Mouse (Mus musculus) layer of hippocampus, adult 9-11 months (tissue): ENCODE measurements around the gene Traf1.

Experiments used
- DNase-seq: peaks from one replicate; pipeline ENCODE4 v3.0.0; 2022

The Traf1 gene

DNA sequence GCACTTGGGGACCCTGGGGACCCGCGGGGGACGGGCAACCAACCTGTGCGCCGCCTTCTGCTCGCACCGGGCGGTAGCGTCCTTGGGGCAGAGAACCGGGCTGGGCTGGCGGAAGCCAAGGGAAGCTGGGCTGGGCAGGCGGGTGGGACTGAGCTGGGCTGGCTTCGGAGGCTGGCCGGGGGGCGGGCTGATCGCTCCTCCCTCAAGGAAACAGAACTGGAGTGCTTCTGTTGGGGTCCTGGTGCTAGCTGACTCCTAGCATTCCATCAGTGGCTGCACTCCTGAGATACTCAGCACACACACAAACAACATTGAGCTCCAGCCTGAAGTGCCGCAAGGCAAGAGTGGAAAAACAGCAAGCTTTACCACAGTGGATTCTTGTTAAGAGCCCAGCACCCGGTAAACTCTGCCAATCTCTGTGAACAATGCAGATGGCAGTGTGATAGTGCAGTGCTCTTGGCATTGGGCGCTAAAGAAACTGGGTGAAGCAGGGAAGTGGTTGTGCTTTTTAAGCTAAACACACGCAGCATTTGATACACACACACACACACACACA is at the start of gene Traf1:
Traf1 (minus strand) TSS at position 292 of the 556 bp plus-strand sequence.
- no peak for DNase-seq

DNA sequence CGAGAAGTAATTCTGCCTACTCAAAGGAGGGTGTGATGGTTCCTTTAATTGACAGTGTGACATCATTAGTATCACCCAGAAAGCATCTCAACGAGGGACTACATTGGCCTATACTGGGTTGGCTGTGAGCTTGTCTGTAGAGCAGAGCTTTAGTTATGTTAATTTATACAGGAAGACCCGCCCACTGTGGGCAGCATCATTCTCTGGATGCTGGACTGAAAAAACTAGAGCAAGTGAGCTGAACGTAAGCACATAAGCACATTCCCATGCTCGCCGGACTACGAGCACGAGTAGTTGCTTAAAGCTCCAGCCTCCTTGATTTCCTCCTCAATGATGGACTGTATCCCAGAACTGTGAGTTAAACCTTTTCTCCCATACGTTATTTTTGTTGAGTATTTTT is 37.4 kb upstream of the Traf1 start:
- DNase-seq: peak; percentile 58

DNA sequence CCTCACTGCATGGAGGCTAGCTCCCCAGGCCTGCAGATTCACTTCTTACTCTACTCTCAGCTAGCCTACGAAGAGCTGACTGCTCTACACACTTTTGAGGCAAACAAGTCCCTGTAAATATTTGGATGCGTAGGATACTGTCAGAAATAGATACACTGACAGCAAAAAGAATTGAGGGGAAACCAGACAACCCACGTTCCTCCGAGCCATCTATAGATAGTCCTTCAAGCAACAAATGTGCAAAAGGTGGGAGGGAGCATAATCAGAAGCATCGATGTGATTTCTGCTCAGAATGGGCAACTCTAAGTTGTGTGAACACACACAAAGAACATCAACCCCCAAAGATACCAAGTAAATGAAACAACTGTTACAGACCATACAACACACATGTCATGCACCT is 34.9 kb upstream of the Traf1 start:
- DNase-seq: no peak

DNA sequence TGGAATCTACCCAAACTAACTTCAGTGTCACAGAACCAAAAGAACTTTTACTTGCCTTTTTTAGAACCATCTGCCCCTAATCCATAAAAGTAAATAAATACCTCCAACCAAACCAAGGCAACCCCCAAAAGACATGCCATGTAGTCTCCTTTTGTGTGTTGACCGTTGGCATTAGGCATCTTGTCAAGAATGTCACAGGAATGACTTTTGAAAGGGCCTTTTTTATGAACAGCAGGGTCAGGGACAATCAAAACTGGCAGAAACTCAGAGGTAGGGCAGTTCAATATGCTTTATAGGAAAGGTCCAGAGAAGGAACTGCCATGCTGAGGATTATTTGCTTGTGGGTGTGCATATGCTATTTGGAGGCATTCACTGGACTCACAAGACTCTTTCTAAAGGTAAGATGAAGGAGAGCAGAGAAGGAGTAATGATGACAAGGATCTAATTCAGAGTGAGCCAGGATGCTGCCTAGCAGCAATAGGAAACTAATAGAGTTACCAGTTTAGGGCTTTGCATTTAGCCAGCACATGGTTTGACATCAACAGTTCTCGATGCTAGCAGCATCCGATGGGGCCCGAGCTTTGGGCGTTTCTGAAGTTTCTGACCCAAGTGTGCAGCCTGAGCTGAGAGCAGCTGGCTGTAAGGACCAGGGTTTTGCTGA is 32.3 kb upstream of the Traf1 start:
- DNase-seq: no peak

DNA sequence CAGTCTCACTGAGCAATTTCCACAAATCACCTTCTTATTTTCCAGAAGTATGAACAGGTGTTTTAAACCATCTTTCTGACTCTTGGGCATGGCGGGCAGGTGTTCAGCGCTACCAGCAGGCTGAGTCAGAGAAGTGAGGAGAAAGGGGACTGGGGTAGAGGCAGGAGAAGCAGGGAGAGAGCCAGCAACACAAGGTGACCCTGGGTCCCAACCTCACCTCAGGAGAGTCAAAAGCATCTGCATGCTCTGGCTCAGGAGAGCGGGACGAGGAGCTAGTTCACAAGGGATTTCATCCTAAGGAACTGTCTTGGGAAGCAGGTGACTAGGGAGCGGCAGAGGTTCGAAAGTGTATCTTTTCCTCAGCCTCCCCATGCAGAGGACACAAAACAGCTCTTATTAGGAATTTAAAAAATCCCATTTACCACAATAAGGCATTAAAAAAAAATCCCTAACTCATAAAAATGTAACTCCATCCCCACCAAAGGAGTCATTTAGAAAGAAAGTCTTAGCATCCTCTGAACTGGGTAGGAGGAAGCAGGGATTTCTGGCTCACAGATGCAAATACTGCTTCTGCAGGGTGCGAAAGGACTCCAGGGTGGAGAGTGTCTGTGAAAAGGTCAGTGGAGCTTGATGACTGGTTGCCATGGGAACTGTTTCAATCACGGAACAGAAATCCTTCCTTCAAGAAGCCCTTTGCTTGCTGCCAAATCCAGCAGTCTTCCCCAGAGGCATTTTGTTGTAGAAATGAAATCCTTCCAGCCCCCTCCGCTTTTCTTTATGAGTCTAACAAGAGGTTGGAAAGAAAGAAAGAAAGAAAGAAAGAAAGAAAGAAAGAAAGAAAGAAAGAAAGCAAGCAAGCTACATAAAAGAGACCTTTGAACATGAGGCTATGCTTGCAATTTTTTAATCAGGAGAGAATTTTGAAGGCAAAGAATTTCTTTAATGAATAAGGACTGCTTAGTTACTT is 31.4 kb upstream of the Traf1 start:
- DNase-seq: peak; percentile 63

DNA sequence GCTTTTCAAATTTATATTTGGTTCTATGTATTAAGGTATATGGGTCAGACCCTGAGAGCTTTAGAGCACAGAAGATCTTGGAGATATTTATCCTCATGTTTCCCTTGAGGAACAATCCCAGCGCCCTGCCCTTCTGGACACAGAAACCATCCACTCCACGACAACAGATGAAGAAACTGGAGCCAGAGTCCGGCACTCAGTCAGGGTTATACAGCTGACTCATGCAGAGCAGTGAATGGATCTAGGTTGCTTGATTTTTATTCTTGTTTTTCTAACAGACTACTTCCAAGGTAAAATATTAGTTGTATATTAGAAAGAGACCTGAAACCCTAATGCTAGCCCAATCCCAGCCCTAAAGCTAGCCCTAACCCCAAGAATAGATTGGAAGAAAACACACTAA is 30.4 kb upstream of the Traf1 start:
- no peak for DNase-seq

DNA sequence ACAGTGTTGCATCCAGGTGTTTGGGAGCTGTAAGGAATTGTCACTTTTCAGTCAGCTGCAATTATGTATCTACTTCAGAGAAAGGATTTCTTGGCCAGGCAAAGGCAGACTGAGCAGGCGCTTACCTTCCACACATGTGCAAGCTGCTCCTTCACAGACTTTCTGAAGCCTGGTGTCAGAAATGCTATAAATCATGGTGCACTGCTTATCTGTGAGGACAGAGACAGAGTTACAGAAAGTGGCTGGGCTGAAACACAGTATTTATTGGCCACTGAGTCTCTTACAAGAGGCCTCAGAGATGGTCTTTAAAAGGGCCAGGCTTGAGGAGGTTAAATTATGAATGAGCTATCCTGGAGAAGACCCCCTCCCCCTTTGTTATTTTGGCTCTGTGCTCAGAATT is 28.2 kb upstream of the Traf1 start:
- no peak for DNase-seq

DNA sequence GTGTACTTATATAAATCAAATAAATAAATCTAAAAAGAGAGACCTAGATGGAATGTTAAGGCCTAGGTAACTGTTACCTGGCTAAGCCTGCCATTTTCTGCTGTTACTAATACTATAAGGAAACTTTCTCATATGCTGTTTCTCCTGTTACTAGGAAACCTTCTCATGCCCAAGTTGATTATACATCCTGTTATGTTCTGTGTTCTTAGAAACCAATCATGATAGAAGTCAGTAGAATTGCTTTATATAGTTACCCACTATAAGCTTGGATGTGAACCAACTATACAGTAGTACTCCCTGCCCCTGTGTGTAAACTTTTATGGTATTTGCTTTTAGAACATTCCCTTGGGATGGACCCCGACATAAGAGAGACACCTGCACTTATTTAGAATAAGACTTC is 26.0 kb upstream of the Traf1 start:
- DNase-seq: no peak

DNA sequence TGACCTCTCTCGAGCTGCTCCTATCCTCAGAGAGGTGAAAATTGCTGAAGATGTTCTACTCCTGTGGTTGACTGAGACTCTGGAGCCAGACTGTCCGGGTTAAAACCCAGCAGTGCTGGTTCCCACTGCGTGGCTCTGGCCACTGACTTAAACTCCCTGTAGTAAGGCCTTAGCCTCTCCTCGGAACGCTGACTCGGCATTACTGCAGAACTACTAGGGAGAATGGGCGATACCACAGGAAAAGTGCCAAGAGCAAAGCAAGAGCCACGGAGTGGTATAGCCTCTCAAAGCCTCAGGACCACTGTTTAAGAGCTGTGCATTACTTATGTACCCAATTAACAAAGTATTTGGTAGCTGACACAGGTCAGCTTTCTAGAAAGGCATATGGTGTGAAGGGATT is 23.3 kb upstream of the Traf1 start:
- DNase-seq: no peak

DNA sequence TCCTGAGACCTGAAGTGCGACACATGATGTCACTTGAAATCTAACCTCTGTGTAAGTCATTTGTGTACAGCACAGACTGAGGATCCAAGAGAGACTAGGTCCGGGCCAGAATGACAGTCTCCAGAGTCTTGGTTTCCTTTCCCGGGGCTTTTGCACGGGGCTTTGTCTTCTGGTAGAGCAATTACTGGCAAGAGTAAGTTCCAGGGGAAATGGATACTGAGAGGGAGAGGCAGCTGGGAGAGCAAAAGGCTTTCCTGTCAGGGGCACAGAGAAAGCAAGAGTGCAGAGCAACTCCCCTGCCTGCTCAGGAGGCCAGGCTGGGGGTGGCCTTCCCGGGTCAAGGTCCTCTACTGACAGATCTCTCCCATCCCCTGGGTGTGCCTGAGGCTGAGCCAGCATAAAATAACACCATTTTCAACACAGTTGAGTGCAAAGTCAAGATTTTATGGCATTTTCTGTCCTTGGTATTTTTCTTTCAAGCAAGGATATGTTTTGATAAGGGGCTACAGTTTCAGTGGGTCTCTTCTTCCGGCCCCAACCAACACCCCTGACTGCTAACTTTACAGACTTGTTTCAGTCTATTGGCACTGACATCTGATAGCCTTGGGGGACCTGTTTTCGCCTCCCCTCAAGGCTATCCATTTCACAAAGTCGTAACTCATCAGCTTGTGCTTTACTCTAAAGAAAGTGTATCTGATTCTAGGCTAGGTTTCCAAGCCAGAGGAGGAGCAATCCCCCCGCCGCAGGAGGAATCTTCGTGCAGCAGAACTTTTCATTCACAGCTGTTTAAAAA is 21.5 kb upstream of the Traf1 start:
- DNase-seq: no peak

DNA sequence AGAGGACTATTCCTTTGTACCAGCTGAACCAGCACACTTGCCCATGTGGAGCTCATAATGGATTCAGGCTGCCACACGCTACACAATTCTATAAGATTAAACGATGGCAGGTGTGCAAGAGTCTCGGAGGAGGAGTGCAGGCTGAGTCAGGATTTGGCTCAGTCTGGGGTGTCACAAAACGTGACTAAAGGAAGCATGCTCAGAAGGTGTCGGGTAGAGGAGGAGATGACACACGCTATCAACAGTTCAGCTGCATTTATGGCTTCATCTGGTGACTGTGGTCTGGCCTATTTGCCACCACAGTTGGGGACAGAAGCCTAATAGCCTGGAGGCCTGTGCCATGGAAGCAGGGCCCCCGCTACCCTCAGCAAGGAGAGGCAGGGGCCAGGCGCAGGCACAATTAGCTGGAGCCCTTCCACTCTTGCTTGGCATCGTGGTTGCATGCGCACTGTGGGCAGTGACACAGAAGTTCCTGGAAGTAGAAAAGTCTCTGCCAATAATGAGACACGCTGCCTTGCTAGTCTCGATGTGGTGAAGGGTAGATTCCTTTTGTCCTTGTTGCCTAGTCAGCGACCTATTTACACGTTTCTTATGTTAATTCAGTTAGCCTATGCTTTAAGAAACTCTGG is 20.6 kb upstream of the Traf1 start:
- no peak for DNase-seq

DNA sequence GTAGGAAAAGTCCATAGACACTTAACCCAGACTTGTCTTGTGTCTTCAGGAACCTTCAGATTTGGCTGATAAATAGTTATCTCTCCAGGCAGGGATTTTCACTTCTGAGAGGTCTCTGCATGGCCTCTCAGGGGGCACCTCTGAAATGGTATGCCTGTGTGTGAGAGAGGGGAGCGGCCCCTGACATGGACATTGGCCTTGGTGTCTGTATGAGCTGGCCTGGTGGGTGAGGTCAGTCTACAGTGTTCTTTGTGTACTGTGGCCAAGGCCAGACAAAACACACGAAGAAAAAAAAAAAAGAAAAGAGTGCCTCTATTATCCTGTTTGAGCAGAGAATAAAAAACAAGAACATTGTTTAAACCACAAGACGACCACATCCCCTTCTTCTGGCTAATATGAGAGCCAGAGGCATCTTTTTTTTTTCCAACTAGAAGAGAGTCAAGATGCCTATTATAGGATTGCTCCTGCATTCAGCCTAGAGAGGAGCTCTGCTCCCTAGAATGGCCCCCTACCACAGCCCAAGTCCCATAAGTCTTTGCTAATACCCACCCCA is 18.0 kb upstream of the Traf1 start:
- no peak for DNase-seq

DNA sequence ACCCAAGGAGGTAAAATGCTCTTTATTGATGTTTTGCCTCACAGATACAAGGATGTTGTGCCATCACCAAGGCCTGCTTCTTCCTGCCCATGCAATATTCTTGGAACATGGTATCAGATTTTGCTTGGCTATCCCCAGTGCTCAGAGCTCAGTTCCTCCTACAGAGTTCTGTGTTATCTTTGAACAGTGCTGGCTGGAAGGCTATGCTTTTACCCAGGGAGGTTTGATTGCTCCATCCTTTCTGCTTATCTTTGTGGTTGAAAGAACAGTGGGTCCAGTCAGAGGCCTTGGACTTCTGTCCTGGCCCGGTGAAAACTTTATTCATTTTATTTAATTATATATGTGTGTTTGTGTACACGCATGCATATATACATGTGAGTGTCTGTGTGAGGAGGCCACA is 16.7 kb upstream of the Traf1 start:
- no peak for DNase-seq

DNA sequence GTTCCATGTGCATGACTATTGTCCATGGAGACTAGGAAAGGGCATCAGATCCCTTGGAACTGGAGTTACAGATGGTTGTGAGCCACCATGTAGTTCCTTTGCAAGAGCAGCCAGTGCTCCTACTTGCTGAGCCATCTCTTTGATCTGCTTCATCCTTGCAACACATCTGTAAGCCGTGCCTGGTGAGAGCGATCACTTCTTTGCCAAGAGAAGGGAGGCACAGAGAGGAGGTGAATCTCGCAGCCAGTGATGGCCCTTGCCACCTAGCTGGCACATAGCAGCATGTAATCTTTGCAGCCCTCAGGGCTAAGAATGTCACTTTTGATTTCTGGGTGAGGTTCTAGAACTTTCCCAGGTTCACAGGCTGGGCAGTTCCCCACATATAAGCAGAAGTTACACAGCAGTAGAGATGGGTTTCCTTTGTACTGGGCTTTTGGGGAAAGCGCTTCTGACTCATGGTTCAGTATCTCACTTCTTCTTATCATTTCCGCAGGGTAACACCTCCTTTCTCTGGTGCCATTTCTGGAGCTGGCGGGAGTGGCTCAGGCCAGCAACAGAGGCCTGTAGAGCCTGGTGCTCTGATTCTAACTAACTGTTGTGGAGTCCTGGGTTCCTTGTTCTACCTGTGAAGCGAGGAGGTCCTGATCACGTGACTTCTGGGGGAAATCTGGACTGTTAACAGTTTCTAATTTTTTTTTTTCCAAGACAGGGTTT is 15.5 kb upstream of the Traf1 start:
- peak; percentile 26 for DNase-seq

DNA sequence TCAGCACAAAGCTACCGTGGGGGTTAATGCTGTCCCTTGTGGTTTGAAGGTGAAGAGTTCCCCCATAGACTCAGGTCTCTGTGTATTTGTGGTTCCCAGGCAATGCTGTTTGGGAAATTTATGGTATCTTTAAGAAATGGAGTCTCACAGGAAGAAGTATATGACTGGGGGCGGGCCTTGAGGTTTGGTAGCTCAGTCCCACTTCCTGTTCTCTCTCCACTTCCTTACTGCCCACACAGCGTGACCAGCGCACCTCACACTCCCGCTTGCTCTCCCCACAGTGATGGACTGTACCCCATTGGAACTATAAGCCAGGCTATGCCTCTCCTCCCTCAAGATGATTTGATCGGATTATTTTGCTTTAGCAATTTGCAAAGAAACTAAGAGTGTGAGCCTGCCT is 14.9 kb upstream of the Traf1 start:
- DNase-seq: no peak

DNA sequence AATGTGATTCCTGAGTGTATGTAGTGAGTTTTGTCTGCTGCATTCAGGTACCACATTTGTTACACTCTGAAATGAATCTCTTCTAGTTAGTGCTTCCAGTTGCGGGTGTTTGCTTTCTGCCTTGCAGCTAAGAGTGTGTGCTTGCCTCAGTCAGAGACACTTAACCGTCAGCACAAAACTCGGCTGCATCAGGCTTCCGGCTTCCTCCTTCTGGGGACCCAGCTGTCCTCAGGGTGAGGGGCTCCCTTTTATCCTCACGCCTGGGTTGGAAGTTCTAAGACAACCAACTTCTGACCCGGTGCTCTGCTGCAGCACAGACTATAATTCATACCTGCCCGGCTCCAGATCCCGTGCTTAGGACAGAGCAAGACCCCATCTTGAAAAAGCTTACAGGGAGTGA is 11.5 kb upstream of the Traf1 start:
- DNase-seq: no peak

DNA sequence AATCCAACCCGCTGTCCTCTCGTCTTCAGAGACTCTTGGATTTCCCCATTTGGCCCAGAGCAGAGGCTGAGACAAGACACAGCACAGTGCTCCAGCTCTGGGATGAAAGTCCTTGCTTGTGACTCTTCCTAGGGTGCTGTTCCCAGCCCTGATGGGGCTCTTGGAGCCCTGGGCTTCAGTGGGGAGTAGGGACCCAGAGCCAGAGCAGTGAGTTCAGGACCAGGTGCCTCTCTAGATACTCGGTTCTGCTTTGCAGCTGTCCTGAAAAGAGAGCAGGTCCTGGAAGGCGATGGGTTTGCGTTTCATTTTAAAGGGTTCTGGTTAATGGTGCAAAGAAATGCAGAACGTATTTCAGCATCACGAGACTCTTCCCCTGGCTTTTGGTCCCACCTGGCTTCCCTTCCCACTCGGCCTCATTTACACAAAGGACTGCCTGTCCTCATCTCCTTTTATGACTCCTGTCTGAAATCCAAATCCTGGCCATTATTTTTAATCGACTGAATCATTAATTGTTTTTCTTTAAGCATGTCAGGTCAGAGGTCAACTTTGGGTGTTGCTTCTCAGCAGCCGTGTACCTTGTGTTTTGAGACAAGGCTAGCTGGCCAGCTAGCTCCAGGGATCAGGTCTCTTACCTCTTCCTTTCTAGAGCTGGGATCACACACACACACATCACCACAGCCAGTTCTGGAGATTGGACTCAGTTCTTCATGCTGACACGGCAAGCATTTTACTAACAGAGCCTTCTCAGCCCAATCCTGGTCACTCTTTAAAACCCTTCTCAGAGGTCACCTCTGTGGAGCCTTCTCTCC is 9.7 kb upstream of the Traf1 start:
- no peak for DNase-seq

DNA sequence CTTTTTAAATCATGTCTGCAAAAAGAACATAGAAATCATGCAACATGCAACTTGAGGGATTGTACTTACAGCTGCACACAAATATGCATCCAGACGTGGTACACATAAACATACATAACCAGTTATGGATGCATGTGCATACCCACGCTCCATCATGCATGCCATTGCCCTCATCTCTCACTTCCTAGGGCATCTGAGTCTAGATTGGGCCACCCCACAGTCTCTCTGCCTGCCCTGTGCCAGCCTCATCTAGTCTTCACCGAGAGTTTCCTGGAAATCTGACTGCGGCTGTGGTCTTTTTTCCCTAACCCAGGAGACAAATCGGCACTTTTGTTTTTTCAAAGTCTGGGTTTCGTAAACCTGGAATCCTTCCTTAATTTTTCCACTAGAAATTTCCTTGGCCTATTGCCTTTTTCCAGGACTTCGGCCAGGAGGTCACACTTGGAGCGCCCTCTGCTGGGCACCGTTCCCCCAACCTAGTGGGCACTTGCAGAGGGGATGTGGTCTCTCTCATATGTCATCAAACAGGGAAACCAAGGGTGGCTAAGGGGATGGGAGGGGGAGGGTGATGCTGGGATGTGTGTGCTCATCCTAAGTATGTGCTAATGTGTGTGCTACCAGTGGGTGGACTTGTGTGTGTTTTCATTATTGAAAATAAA is 8.6 kb upstream of the Traf1 start:
- DNase-seq: no peak

DNA sequence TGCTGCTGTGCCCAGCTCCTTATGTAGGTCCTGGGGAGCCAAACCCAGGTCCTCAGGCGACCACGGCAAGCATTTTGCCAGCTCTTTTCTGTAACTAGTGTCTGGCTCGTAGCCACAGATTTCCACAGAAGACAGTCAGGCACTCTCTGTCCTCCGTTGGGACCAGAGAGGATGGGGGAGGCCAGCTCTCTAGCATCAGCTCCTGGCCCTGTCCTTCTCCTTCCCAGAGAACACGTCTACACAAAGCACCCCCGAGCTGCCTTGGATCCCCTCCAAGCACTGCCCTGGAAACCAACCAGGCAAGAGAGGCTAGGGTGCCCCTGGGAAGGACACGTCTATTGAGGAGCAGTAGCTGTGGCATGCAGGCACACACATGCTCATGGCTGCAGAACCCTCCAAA is 7.6 kb upstream of the Traf1 start:
- DNase-seq: no peak

DNA sequence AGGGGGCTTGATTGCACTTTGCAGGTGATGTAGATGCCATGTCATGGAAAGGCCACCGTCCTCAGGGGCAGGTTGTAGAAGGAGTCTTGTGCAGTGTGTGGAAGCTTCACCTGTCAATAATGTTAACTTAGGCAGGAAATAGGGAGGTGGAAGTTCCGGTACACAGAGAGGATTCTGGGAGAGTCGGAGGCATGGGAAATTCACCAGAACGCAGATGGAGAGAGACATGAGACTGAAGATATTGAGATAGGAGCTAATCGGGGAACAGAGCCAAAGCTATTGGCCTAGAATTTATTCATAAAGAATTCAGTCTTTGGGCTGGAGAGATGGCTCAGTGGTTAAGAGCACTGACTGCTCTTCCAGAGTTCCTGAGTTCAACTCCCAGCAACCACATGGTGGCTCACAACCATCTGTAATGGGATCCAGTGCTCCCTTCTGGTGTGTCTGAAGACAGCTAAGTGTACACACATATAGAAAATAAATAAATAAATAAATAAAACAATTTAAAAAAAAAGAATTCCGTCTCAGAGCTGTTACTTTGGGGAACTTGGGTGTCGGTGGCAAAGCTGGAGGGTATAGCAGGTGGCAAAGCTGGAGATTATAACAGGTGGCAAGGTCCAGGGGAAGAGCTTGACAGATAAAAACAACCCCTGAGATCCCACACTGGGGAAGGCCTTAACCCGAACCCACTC is 4.8 kb upstream of the Traf1 start:
- no peak for DNase-seq
